Mouse (Mus musculus): ENCODE results near the gene Ahcy. TPM values are rescaled to one million over a fixed set of nuclear protein-coding genes. Genes with fewer than 3 reads are reported as not detected.

Gene Ahcy
- total RNA-seq (2023): 10 to 100 TPM; 28.2 to 31.6 TPM

DNA sequence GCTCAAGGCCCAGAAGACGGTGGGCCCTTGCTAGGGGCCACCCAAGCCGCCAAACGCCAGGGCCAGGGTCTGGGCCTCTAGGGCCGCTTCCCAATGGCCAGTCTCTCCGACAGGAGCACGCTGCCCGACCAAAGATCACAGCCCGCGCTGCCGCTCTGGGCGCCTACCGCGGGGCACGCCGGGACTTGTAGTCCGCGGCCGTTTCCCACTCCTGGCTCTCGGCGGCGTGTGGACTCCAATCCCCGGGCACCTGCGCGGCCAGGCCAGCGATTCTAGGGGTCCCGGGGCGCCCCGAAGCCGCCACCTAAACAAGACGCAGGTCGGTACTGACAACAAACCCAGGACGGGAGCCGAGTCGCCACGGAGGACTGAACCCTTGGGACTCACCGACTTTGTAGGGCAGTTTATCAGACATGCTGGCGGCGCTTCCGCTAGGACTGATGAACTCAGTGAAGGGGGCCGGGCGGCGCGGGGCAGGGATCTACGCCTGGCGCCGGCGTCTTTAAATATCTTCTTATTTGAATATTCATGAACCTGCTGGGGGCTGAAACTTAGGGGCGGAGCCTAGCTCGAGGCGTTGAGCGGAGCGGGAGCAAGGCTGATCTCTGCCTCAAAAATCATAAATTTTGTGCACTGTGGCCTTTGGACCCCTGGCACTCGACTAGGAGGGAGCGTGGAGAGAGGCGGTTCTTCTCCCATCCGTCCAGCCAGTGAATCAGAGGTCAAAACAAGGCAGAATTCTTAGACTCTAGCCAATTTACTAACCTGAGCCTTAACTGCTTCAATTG is at the start of gene Ahcy:
TSS of gene Ahcy (minus strand) at position 520 of the 788 bp plus-strand sequence.

DNA sequence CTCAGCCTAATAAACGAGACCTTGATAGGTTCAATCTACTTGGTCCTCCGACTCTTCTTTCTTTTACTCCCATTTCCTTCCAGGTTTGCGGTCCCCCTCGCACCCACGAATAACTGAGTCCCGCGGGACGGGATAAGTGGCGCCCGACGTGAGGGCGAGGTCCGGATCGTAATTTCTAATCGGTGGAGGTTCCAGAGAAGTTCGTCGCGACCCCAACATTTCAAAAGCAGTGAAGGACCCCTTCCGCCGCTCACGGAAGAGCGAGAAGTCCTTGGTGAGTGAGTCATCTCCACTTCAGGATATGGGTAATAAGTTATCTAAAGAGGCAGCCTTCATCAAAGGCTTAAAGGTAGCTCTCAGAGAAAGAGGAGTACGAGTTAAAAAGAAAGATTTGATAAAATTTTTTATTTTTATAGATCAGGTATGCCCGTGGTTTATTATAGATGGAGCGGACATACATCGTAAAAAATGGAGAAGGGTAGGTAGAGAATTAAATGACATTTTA is 56.0 kb downstream of the Ahcy start, which contains the start of gene Gm14226:
TSS of gene Gm14226 (plus strand) at position 16 of the 505 bp plus-strand sequence.

Other genes with a start within 250 kb of the Ahcy start
- 100 to 1,000 TPM in 1 of 2 experiments, 10 to 100 TPM in 1; 92.9 to 101 TPM for gene Eif2s2, start 181.6 kb downstream of the Ahcy start, total RNA-seq (2023)
- gene Gm14226, start 56.2 kb downstream of the Ahcy start, total RNA-seq (2023): not detected
- 10 to 100 TPM; 79.6 to 90.1 TPM for gene Itch, start 59.0 kb upstream of the Ahcy start, total RNA-seq (2023)
- gene Dynlrb1, start 162.0 kb upstream of the Ahcy start, total RNA-seq (2023): 100 to 1,000 TPM in 1 of 2 experiments, 10 to 100 TPM in 1; 84.2 to 106 TPM
- gene Map1lc3a, start 201.8 kb upstream of the Ahcy start, total RNA-seq (2023): 10 to 100 TPM; 23.4 to 25.8 TPM

All from T-cell, adult 66 days (primary cell).